Mouse (Mus musculus) lung, adult 18-20 months (tissue): Measurements from ENCODE around the gene Frmd4b.

Source experiments
- DNase-seq, 2 experiments: peaks; one replicate each; pipeline ENCODE4 v3.0.0; 2022; ENCODE audit warnings: mixed read lengths in 2 of 2

Frmd4b gene

GRCm38 (mm10) chr6:97617266-97617743 is at the start of gene Frmd4b:
TSS of gene Frmd4b (minus strand) at chr6:97617541.
- peak; percentile 57 to 65 for DNase-seq

GRCm38 (mm10) chr6:97666417-97666816 is 49.1 kb upstream of the Frmd4b start:
- no peak for DNase-seq

GRCm38 (mm10) chr6:97658921-97659320 is 41.6 kb upstream of the Frmd4b start:
- DNase-seq: no peak

GRCm38 (mm10) chr6:97655986-97656385 is 38.6 kb upstream of the Frmd4b start:
- DNase-seq: no peak

- DNase-seq: no peak
These were observed 30.2 kb upstream of the Frmd4b start for GRCm38 (mm10) chr6:97647501-97647900.

GRCm38 (mm10) chr6:97623330-97623729 is 6.0 kb upstream of the Frmd4b start:
- no peak for DNase-seq

- DNase-seq: no peak
These were observed 4.9 kb upstream of the Frmd4b start for GRCm38 (mm10) chr6:97622236-97622635.

- no peak for DNase-seq
These were observed 433 bp upstream of the Frmd4b start for GRCm38 (mm10) chr6:97617774-97618173.

GRCm38 (mm10) chr6:97616658-97617265 is 579 bp downstream of the Frmd4b start:
- DNase-seq: peak; percentile 46 to 59

- peak in 1 of 2 experiments; percentile 11 for DNase-seq
These were observed 1.4 kb downstream of the Frmd4b start for GRCm38 (mm10) chr6:97615901-97616461.

GRCm38 (mm10) chr6:97614179-97614578 is 3.2 kb downstream of the Frmd4b start:
- DNase-seq: no peak

GRCm38 (mm10) chr6:97612861-97613260 is 4.5 kb downstream of the Frmd4b start:
- no peak for DNase-seq

GRCm38 (mm10) chr6:97610051-97610450 is 7.3 kb downstream of the Frmd4b start:
- no peak for DNase-seq

- DNase-seq: no peak
These were observed 9.7 kb downstream of the Frmd4b start for GRCm38 (mm10) chr6:97607646-97608045.

- peak in 1 of 2 experiments; percentile 25 for DNase-seq
These were observed 22.1 kb downstream of the Frmd4b start for GRCm38 (mm10) chr6:97595218-97595617.

- peak; percentile 35 to 61 for DNase-seq
These were observed 22.8 kb downstream of the Frmd4b start for GRCm38 (mm10) chr6:97594589-97594988.

GRCm38 (mm10) chr6:97590230-97590629 is 27.1 kb downstream of the Frmd4b start:
- no peak for DNase-seq

GRCm38 (mm10) chr6:97589581-97589980 is 27.8 kb downstream of the Frmd4b start:
- no peak for DNase-seq

GRCm38 (mm10) chr6:97589031-97589430 is 28.3 kb downstream of the Frmd4b start:
- DNase-seq: no peak

- DNase-seq: no peak
These were observed 30.7 kb downstream of the Frmd4b start for GRCm38 (mm10) chr6:97586606-97587005.

- DNase-seq: peak; percentile 6 to 19
These were observed 31.3 kb downstream of the Frmd4b start for GRCm38 (mm10) chr6:97586024-97586423.

GRCm38 (mm10) chr6:97582748-97583147 is 34.6 kb downstream of the Frmd4b start:
- peak; percentile 32 to 46 for DNase-seq

- DNase-seq: no peak
These were observed 35.4 kb downstream of the Frmd4b start for GRCm38 (mm10) chr6:97581941-97582340.

GRCm38 (mm10) chr6:97580479-97581030 is 36.8 kb downstream of the Frmd4b start:
- no peak for DNase-seq
